In genomic region chr2:65443082-65443481, GRCm38 (mm10) we compare ENCODE assay signal across 15 mouse cellular contexts.
"Had no signal": no experiment of that assay in that cellular context is flagged by ENCODE, and none has a peak within 500 bp of the region (broad histone marks: within the 10 kb centered on the region; RNA-seq: fewer than 3 reads in every experiment).

No protein-coding gene starts in this region.

- H3K36me3 ChIP-seq: neural tube, embryonic 12.5 days; neural tube, embryonic 13.5 days; neural tube, embryonic 15.5 days; stomach, embryonic 15.5 days had no signal

- H3K4me3 ChIP-seq: neural tube, embryonic 12.5 days; neural tube, embryonic 13.5 days; neural tube, embryonic 15.5 days; stomach, embryonic 15.5 days had no signal

- H3K27me3 ChIP-seq: neural tube, embryonic 12.5 days; neural tube, embryonic 13.5 days; neural tube, embryonic 15.5 days; stomach, embryonic 15.5 days had no signal

- DNase-seq: retina, postnatal 1 day; right cerebral cortex, adult 18-20 months; right cerebral cortex, postnatal 14 days; right cerebral cortex, postnatal 25 days; right cerebral cortex, postnatal 4 days; spleen, adult 18-20 months; thymus, adult 18-20 months; thymus, adult 2 months; thymus, postnatal 25 days; thymus, postnatal 36 days; thymus, postnatal 4 days had no signal

- H3K4me2 ChIP-seq: neural tube, embryonic 12.5 days; neural tube, embryonic 13.5 days; neural tube, embryonic 15.5 days; stomach, embryonic 15.5 days had no signal
